Mouse (Mus musculus) heart, adult 8-10 months (tissue): ENCODE results near the gene Bank1. TPM values are rescaled to one million over a fixed set of nuclear protein-coding genes. Genes with fewer than 3 reads are reported as not detected.

ENCODE experiments used
- DNase-seq: peaks from one replicate; pipeline ENCODE4 v3.0.0; 2022; ENCODE audit warnings: low spot score
- total RNA-seq, 4 experiments: library from RNA; stranded (reverse); gene quantifications; 2 replicates each; pipeline ENCODE4 v1.2.4; 2022

The Bank1 gene
- total RNA-seq, 4 experiments from 2014 or later: 0.76 to 1.5 (median 1.1) TPM

DNA sequence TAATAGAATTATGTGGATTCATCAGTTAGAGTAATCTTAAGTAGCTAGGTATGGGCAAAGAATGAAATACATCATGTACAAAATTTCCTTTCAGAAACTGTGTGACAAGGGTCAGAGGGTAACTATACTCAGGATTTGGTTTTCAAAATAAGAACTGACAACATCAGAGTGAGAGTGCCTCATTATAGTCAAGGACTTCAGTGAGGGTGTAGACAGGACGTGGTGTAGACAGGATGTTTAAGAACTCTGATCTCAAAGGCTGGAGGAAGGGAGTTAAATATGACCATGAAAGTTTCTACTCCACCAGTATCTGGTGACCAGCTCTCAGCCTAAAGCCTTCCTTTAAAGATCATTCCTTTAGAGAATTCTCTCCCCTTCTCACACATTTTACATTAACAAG lies 219.4 kb downstream of the Bank1 start:
- DNase-seq: no peak

DNA sequence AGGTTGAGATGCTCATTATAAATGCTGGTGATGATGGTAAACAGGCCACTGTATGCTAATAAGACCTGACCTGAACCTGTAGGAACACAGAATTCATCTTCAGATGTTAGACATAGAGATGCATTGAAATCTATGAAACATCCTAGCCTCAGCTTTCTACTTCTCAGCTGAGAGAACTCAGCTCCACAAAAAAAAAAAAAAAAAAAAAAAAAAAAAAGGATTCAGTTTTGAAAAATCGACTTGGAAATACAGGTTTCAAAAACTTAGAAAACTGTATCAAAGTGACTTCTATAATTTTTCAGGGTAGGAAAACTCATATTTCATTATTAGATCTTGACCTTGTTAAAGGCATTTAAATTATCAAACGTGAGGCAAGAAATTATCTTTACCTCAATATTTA lies 222.5 kb downstream of the Bank1 start:
- no peak for DNase-seq

DNA sequence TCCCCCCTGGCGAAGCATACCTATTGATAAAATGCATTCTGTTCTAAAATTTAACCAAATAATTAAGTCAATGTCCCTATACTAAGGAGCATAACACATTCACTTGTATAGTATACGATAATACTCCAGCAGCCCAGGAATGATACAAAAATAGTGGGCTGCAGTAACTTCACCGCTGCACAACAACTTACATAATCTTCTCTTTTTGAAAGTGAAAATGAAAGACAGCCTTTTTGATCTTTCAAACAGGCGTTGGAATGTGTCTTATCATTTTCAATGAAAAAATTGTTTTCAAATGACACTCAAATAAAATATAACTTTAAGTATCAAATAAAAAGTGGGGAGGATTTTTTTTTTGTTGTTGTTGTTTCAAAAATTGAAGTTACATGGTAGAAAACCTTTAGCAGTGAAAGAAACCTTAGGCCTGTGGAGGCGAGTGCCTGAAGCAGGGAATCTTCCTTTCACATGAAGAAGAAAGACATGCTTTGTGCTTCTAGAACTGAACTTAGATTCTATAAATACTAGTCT lies 224.8 kb downstream of the Bank1 start:
- DNase-seq: no peak

DNA sequence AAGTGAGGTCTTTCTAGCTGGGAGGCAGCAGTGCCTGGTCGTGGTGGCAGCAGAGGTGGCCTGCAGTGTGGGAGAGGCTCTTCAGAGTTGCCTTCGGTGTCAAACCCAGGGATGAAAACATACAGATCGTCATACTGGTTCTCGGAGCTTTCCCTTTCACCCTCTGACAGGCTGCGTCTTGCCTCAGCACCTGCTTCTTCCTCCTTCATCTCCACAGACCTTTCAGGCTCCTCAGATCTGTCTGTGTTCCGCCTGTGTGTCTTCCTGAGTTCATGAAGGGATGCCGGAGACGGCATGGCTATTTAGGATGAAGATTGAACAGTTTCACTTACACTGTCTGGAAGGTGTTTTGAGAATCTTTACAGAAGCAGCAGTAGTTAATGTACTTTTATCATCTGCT lies 225.6 kb downstream of the Bank1 start:
- no peak for DNase-seq

DNA sequence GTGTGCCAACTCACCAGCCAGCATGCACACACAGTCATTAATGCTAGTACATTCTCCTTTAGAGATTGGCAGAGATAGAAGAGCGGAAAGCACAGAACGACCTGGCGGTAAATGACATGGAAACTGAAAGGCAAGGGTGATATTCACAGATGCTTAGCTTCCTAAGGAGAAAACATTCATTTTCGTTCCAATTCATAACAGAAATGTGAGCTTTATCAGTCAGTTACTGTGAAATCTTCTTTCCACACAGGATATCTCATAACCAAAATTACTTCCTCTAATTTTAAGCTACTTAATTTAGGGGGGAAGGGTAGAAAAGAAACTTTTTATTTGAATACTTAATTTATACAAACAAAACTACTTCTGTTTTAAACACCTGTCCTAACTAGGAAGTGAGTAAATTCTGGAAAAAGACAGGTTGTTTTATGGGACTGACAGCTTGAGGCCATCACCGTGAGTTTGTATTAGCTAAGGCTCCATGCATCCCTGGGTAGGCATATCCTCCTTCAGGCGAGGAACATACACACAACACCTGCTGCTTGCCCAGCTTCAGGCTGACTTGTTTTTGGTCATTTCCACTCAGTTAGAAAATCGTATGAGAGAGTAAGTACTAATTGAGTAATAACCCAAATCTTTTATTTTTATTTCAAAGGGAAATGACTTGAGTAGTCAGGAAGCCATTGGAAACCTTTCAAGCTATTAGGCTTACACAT lies 238.8 kb downstream of the Bank1 start:
- no peak for DNase-seq

DNA sequence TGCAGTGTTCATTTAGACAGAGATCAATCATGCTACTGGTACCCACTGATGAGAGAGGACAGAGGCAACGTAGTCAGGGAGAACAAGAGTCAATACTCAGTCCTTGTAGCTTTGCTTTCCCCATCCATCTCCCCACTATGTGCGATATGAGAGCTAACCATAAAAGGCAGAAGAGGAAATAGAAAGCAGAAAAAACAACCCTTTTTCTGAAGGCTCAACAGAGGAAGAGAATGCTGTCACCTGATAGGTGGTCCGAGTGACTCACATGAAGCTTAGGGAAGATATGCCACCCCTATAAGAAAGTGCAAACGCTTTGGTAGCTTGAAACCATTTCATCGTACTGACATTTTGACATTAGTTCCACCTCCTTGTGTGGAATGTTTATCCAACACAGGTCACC lies 239.4 kb downstream of the Bank1 start:
- DNase-seq: no peak

DNA sequence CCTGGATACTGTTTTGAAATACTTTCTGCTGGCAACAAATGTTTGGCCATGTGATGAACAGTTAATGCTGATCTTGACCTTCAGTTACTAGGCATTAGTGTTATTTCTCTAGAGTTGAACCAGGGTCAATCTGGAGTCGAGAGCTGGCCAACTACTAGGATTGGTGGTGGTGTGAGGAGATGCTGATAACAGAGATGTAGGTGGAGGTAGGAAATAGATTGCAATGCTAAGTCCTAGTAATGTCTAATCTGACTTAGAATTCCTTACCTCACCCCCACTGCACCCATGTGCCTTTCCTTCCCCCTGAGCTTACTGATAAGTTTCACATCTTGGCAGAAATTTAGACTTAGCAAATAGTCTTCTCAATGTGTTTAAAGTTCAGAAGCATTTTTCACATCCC lies 240.8 kb downstream of the Bank1 start:
- DNase-seq: no peak

DNA sequence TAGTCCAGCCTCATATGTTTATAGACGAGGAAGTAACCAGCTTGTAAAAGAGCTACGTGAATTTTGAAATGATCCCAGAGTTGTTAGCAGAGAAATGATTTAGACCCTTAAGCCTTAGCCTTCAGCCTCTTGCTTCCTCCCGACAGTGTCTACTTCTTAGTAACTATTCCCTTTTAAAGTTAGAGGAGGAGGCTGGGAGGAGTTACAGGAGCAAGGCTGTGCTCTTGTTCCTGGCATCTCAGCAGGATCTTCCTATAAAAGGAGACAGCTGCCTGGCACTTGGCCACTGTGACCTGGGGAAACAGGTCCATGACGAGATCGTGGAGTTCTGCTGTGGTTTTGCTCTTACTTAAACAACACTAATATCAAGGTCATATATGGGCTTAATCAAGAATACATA lies 241.8 kb downstream of the Bank1 start:
- no peak for DNase-seq

DNA sequence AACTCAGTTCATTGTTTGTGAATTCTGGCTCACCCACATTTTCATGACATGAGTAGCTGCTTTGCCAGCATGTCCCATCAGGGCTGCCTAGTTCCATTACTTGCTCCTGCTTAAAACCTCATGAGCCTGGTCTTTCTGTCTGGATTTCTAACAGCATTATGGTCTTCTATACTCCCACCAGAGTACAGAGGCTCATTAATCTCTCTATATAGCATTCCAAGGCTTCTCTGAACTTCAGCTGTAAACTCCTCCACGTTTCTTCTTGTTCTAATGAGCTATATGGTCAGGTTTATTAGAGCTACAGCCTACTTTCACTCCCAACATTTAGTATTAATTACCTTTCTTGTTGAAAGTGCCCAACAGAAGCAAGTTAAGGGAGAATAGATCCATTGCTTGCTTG lies 244.6 kb downstream of the Bank1 start:
- no peak for DNase-seq

DNA sequence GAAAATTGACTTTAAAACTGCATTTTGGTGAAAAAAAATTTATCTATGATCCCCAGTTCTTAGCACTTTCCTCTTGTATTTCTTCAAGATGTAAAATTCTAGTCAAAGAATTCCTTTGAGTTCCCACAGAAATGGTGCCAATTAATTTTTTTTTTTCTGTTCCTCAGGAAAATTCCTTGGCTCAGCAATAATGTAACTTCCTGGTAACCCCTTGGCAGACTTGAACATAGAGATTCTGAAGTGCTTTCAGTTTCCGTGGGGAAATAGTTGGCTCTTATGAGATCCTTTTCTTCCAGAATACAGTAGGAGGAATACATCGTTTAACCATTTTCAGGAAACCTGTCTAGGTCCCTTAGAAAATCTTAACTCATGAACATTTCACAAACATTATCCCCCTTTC lies 247.3 kb downstream of the Bank1 start:
- DNase-seq: peak; percentile 31

DNA sequence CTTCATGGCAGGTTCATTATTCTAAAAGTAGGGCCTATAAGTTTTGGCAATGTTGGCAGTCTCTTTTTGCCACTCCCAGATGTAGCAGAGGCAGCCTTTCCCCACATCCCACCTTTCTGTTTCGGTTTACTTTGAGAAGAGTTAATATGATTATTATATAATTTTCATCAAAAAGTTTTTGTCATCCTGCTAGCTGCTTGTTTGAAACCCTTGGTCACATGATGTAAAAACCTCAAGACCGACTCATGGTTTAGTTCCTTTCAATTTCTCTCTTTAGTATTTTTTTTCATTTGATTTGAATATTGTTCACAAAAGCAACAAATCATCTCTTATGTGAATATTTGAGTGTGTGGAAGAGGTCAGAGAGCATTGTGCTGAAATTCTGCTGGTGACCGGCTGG lies 255.5 kb downstream of the Bank1 start:
- DNase-seq: no peak

DNA sequence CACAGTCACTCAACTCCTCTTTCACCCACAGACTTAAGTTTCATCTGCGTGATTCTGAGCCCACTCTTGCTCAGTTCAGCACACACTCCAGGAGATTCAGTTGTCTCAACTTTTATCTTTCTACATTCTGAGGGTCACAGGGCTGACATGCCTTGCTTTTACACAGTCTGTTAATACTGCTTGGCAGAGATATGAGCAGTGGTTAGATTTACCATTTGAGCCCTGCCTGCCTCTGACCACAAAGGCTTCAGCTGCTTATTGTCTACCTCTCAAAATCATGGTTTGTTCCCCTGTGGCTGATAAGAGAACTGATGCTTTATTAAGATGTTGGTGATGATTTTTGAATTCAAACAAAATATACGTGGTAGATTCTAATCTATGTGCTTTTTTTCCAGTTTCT lies 264.0 kb downstream of the Bank1 start:
- no peak for DNase-seq

DNA sequence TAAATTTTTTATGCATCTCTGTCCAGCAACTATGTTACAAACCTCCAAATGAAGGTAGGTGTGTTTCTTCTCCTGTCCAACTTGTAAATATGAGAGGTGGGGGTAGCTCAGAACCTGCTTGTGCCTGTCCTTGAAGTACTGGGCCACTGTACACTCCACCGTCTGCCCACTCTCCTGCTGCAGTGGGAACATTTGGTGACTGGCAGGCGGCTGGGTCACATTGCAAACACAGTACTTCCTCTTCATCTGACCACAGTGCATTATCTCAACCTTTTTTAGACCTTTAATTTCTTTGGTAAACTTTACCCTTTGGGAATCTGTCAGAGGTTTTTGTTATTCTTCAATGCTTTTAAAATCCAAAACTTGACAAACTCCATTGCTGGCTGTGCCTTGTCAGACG lies 275.2 kb downstream of the Bank1 start:
- no peak for DNase-seq

DNA sequence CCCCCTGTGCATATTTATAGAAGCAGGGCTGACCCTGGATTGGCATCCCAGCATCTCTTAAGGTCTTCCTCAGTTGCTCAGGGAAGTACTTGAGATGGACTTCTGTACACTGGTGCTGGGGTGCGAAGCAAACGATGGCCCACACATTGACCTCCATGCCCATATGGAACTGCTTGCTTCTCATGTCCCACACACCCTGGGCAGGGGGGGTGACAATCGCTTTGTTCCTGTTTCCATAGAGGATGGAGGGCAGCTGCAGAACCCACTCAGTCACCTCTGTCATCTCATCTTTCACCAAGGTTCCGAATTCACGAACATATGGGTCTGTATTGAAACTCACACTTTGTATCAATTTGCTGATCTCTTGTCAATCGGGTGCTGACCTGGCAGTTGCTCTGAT lies 275.7 kb downstream of the Bank1 start:
- no peak for DNase-seq

DNA sequence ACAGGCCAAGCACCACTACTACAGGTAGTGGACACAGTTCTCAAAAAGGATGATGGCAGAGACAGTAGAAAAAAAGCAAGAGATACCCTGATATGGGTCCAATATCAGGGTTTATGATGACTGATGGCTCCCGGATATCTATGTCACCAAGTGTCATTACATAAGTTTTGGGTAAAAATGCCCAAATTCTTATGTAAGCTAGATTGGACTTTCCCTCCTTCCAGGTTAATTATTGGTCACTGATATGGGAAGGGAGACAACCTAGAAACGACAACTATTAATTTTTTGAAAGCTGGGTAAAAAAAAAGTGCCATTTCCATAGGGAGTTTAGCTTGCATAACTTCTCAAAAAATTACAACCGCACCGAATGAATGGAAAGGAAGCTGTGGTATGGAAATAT lies 277.8 kb downstream of the Bank1 start:
- no peak for DNase-seq

DNA sequence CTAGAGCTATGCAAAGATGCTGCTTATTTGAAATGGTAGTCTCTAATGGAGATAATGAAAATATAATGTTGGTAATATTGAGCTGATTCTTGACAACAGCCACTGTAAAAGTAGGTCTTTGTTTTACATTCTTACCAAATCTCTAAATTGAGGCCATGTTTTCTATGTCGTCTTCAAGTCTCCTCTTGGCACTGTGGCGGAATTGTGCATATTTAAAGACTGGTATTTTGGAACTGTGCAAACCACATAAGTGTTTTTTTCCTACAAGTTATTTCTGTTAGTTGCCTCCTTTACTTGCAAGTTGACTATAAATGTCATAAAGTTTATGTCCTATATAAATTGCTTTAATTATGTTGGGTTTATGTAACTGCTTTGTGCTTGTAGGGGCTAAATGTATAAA lies 280.5 kb downstream of the Bank1 start:
- no peak for DNase-seq

DNA sequence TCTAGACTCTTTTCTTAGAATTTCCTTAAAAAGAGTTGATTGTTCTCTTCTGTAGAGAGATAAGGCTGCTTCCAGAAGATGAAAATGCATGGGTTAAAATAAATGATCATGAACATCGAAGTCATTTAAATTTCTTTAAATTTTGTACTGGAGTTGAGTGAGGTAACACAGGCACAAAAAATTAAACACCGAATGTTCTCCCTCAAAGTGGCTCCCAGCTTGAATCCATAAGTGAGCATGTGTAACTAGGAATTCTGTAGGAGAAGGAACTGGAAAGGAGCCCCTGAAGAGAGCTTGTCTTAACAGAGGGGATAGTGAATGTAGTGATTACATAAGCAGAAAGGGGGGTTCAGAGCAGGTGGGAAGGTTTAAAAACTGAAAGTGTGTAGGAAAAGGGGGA lies 285.8 kb downstream of the Bank1 start:
- DNase-seq: no peak

DNA sequence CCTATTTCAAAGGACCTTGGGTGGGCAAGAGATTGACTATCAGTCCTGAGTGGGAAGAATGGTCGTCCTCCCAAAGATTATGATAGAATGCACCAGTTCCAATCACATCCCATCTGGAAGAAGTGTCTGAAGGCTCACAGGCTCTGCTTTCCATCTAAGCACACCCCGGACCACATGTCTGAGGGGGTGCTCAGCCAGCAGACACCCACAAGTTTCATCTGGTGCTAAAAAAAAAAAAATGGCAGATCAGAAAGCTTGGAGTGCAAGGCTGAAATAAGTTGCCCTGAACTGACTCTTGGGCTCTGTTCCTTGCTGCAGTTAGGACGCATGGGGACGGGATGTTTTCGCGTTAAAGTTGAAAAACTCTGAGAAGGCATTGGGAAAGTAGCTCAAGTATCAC lies 286.4 kb downstream of the Bank1 start:
- no peak for DNase-seq

DNA sequence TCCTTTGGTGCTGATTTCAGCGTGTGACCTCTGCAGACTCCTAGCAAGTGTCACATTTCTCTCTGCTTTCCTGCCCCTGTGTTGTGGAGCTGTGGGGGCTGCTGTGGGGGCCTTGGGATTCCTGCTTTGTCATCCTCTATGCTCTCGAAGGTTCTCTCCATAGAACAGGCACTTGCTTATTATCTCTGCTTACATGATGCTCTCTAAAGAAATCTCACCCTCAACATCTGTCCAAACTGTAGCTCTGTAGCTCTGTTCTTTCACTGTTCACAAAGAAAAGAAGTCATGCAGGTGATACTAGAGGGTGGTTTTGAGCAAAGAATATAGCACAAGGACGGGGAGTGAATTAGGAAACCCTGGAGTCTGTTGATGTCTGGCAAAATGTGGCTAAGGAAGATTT lies 288.6 kb downstream of the Bank1 start:
- no peak for DNase-seq

DNA sequence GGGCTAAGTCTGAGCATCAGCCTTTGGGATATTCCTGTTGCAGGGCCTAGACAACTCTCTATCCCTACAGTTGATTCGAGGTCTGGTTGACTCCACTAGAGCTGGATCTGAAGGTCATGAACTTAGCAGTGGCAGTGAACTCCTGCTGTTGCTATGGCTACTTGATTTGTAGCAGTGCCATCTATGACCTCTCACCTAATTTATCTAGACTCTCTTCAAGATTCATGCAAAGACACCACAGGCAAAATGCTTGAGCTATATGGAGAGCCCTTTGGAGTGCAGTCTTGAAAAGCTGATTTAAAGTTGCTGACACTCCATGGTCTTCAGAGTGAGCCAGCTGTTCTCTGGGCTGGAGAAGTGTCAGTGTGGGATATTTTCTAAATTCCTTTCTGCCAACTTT lies 290.1 kb downstream of the Bank1 start:
- DNase-seq: no peak

DNA sequence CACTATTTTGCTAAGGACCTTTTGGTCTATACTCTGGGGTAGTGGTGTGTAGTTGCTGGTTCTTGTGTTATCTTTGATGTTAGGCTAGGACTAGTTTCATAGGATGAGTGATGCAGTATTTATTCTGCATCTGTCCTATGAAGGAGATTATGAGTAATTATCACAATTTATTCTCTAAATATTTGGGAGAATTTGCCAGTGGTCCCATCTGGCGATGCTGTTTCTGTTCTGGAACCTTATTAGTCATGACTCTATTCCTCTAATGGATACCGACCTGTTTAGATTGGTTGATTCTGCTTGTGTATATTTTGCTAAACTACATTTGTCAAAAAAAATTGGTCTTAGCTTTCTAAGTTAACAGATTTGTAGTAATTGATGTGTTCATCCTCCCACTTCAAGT lies 301.0 kb downstream of the Bank1 start:
- DNase-seq: no peak

DNA sequence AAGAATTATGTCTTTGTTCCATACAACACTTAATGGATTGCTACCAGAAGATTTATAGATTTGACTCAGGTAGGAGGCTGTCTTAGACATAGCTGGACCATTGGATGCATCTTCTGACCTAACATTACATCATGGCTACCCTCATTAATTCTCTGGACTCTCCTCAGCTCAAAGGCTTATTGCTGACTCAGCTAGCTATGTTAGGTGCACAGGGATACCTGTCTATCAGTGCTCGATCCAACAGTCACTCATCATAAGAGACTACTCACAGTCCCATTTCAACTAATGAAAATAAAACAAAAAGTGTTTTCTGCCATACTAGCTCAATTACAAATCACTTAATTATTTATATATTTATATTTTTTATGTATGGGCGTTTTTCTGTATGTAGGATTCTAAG lies 308.3 kb downstream of the Bank1 start:
- no peak for DNase-seq

DNA sequence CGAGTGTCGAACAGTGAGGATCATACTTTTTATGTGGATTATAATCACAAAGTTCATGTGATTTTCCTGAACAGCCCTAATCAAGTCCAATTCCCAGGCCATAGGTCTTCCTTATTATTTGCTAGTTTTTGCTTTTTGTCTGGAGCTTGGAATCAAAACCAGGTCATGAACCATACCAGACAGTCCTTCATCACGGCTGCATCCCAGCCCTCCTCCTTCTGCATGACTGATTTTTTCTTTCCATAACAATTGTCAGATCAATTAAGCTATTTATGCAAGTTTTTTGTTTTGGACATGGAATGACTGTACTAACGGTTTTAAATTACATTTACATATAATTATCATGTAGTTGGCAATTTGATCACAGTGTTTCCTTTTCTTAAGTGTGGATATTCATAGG lies 315.2 kb downstream of the Bank1 start:
- no peak for DNase-seq

DNA sequence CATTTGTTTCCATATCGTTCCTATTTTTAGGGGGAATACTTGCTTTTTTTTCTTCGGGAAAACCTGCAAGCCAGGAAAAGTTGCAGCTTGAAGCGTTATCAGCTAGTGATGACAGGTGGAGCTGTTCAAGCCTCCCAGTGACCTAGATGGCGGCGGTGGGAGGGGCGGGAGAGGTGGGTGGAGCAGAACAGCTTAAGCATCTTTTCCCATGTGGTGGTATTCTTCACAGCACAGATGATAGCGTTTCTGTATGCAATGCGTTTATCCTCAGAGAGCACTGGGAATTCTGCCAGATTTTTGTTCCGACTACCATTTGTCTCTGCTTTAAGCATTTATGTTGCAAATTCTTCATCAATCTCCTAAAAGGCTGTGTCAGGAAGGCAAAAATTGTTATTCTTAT lies 318.0 kb downstream of the Bank1 start:
- DNase-seq: peak; percentile 30
